Mouse (Mus musculus) CH12.LX (cell line): ENCODE data around the gene Dffb. TPM values are rescaled to one million over a fixed set of nuclear protein-coding genes. Genes with fewer than 3 reads are reported as not detected.
A peak's percentile ranks its signal among the peaks of the same experiment; 100 is the strongest.

Experiments
- DNase-seq: peaks from one replicate; pipeline ENCODE4 v3.0.0-alpha.2; 2013; ENCODE audit errors: extremely low read depth
- H3K27ac ChIP-seq: 2 replicates; pipeline ENCODE4 v1.5.1; 2012; ENCODE audit warnings: low read depth, mild to moderate bottlenecking, control low read depth, moderate library complexity; ENCODE audit not compliant: insufficient read depth
- H3K27me3 ChIP-seq: replicated peaks from 2 replicates; pipeline ENCODE3; 2012; ENCODE audit warnings: inconsistent platforms
- H3K36me3 ChIP-seq, 2 experiments: replicated peaks in 1 of 2; 2 replicates each; pipeline versions ENCODE3 to v1.6.1; 2012; ENCODE audit warnings: inconsistent platforms in 1 of 2, low read length in 1 of 2, mild to moderate bottlenecking in 1 of 2, mixed read lengths in 1 of 2, moderate library complexity in 1 of 2; ENCODE audit not compliant: control insufficient read depth in 1 of 2, insufficient read depth in 1 of 2
- H3K4me1 ChIP-seq, 2 experiments: 2 replicates each; pipeline ENCODE4 v1.6.1; 2012; ENCODE audit warnings: inconsistent platforms in 1 of 2, moderate library complexity in 1 of 2; ENCODE audit not compliant: insufficient read depth in 2 of 2, control insufficient read depth in 1 of 2
- H3K4me2 ChIP-seq: 2 replicates; pipeline ENCODE4 v1.6.1; 2012; ENCODE audit warnings: low read depth, mild to moderate bottlenecking, control low read depth; ENCODE audit not compliant: poor library complexity, insufficient read depth, severe bottlenecking
- H3K4me3 ChIP-seq, 3 experiments: fragments of 150-350 bp in 1 of 3; sonication (generic) in 1 of 3; replicated peaks in 1 of 3; 2 replicates each; pipeline versions ENCODE3 to v1.5.1; 2011 to 2012; ENCODE audit warnings: low read depth in 2 of 3, low read length in 2 of 3, mild to moderate bottlenecking in 2 of 3, moderate library complexity in 2 of 3, control low read depth in 1 of 3, improper control_type of control experiment in 1 of 3, inconsistent platforms in 1 of 3, mixed read lengths in 1 of 3; ENCODE audit not compliant: poor library complexity in 1 of 3
- H3K79me2 ChIP-seq: replicated peaks from 2 replicates; pipeline ENCODE4 v1.6.1; 2012; ENCODE audit warnings: mild to moderate bottlenecking, moderate library complexity; ENCODE audit not compliant: control insufficient read depth, poor library complexity, insufficient read depth, severe bottlenecking; ENCODE audit errors: extremely low read depth
- H3K9ac ChIP-seq: 2 replicates; pipeline ENCODE4 v1.6.1; 2012; ENCODE audit warnings: low read depth, mild to moderate bottlenecking, control low read depth, moderate library complexity; ENCODE audit not compliant: insufficient read depth
- H3K9me3 ChIP-seq: replicated peaks from 2 replicates; pipeline ENCODE3; 2012; ENCODE audit warnings: low read length, inconsistent platforms, mixed read lengths
- CTCF ChIP-seq, 2 experiments: IDR thresholded peaks in 1 of 2; conservative IDR thresholded peaks in 1 of 2; 2 replicates each; pipeline ENCODE4 v1.5.1; 2011 to 2012; ENCODE audit warnings: low read depth in 2 of 2, low read length in 2 of 2, improper control_type of control experiment in 1 of 2, inconsistent platforms in 1 of 2, mild to moderate bottlenecking in 1 of 2, moderate library complexity in 1 of 2
- GABPA ChIP-seq: IDR thresholded peaks from 2 replicates; pipeline ENCODE4 v1.6.1; 2012; ENCODE audit warnings: low read depth, low read length, improper control_type of control experiment, inconsistent platforms; ENCODE audit not compliant: insufficient replicate concordance
- IRF4 ChIP-seq: IDR thresholded peaks from 2 replicates; pipeline ENCODE4 v1.6.1; 2014; ENCODE audit warnings: low read depth, mild to moderate bottlenecking, inconsistent platforms, low read length, improper control_type of control experiment
- MEF2A ChIP-seq: IDR thresholded peaks from 2 replicates; pipeline ENCODE4 v1.6.1; 2014; ENCODE audit warnings: low read depth, mild to moderate bottlenecking, inconsistent platforms, low read length, improper control_type of control experiment, borderline replicate concordance
- POLR2A ChIP-seq: IDR thresholded peaks from 2 replicates; pipeline ENCODE4 v1.6.1; 2011; ENCODE audit warnings: low read depth, mild to moderate bottlenecking, improper control_type of control experiment, low read length
- POLR2AphosphoS2 ChIP-seq: IDR thresholded peaks from 2 replicates; pipeline ENCODE4 v1.6.1; 2011; ENCODE audit warnings: low read depth, low read length, improper control_type of control experiment
- RAD21 ChIP-seq: IDR thresholded peaks from 2 replicates; pipeline ENCODE4 v1.6.1; 2011; ENCODE audit warnings: low read depth, mild to moderate bottlenecking, low read length, improper control_type of control experiment, moderate library complexity
- SMC3 ChIP-seq: IDR thresholded peaks from 2 replicates; pipeline ENCODE4 v1.6.1; 2011; ENCODE audit warnings: low read depth, low read length, improper control_type of control experiment
- ZKSCAN1 ChIP-seq: IDR thresholded peaks from 2 replicates; pipeline ENCODE4 v1.6.1; 2012; ENCODE audit warnings: low read depth, inconsistent platforms, low read length, improper control_type of control experiment, borderline replicate concordance
- ZNF384 ChIP-seq: IDR thresholded peaks from 2 replicates; pipeline ENCODE4 v1.6.1; 2012; ENCODE audit warnings: low read depth, low read length, improper control_type of control experiment, inconsistent platforms
- dilution Hi-C: fragments of 300-500 bp; cut with MboI; formaldehyde crosslinking; loops from 2 replicates; pipeline ENCODE4 v1.14.3; 2020; ENCODE audit warnings: low sequenced_read_pairs; ENCODE audit not compliant: extremely low pct_unique_long_range_greater_than_20kb, extremely low pct_ligation_motif_present
- in situ Hi-C: fragments of 300-500 bp; cut with MboI; formaldehyde crosslinking; loops from 3 replicates; pipeline ENCODE4 v1.14.3; 2019; ENCODE audit warnings: low sequenced_read_pairs, low pct_ligation_motif_present, low pct_unique_long_range_greater_than_20kb, mixed read lengths
- polyA plus RNA-seq: library from polyadenylated mRNA; unstranded; fragments of >175 nt; gene quantifications from 2 replicates; pipeline ENCODE4 v1.2.1, GENCODE M21; 2012; ENCODE audit warnings: low read depth; ENCODE audit not compliant: insufficient read length
- total RNA-seq, 2 experiments: library from RNA; depleted of rRNA; stranded (reverse); fragments of 300-350 nt in 1 of 2; fragments of >200 nt in 1 of 2; gene quantifications; 2 replicates each; pipeline ENCODE4 v1.2.3; 2012 to 2014

The Dffb gene
- total and polyA plus RNA-seq, 3 experiments: 10.7 to 21.4 (median 12.6) TPM

GRCm38 (mm10) chr4:154022407-154022806 is 47.5 kb upstream of the Dffb start:
- H3K27ac ChIP-seq: no peak overlapping the region
- no peaks in the 10 kb centered on the region for H3K79me2 ChIP-seq
- peaks cover 47 to 55% of the 10 kb centered on the region in 2 experiments for H3K36me3 ChIP-seq
- dilution Hi-C loops: no loop called here
- no peak overlapping the region for H3K9ac ChIP-seq
- no peak overlapping the region for H3K4me3 ChIP-seq
- TF ChIP-seq GABPA (no peak), POLR2AphosphoS2 (peak; percentile 37; the same call in 1 of the 2 replicates)
- H3K4me2 ChIP-seq: no peak overlapping the region
- H3K4me1 ChIP-seq: peaks cover 6 to 10% of the 10 kb centered on the region in 2 experiments; a peak in 2 of 4 replicates
- no peak for DNase-seq
- no peaks in the 10 kb centered on the region for H3K9me3 ChIP-seq
- peaks cover 20% of the 10 kb centered on the region for H3K27me3 ChIP-seq
- in situ Hi-C loops: no loop called here

DNA sequence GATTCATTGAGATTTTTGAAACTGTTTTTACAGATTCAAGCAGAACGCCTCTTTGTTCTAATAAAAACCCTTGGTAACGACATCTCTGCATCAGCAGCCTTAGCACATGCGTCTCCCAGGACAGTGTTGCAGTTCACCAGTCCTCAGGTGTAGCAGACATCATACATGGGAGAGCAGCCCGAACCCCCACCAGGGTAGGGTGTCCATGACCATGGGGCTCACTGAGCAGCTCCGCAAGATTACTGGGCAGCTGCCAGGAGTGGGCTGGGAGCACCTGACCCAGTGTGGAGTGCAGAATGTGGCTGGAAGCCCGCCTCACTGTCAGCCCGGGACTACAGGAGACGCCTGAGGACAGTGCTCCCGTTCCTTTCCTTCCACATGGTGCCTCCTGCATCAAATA is 46.5 kb upstream of the Dffb start:
- no peak for TF ChIP-seq IRF4
- TF ChIP-seq ZKSCAN1: no peak
- TF ChIP-seq SMC3: no peak
- no peak for TF ChIP-seq POLR2A
- TF ChIP-seq MEF2A: no peak
- H3K4me3 ChIP-seq: no peak overlapping the region
- H3K27ac ChIP-seq: no peak overlapping the region
- H3K4me1 ChIP-seq: peaks cover 6 to 10% of the 10 kb centered on the region in 2 experiments; a peak in 2 of 4 replicates
- H3K9ac ChIP-seq: no peak overlapping the region
- peaks cover 11% of the 10 kb centered on the region for H3K27me3 ChIP-seq
- dilution Hi-C loops (no loop called here), in situ Hi-C loops (no loop called here)
- no peaks in the 10 kb centered on the region for H3K9me3 ChIP-seq
- no peak overlapping the region for H3K4me2 ChIP-seq
- DNase-seq: no peak
- no peaks in the 10 kb centered on the region for H3K79me2 ChIP-seq
- H3K36me3 ChIP-seq: peaks cover 57 to 65% of the 10 kb centered on the region in 2 experiments

- peak; percentile 29 for DNase-seq
- peaks cover 3% of the 10 kb centered on the region in 2 experiments; a peak in 1 of 4 replicates for H3K4me1 ChIP-seq
- H3K27ac ChIP-seq: no peak overlapping the region
- TF ChIP-seq ZNF384 (no peak), CTCF (conservative IDR thresholded peaks at IDR 0.05 in 1 of 2, IDR thresholded peaks at IDR 0.05 in 1 of 2; ENCODE audit: low read depth in 2 of 2, low read length in 2 of 2) (peak; percentile 30 to 55; a peak in 2 of 4 replicates), RAD21 (peak; percentile 32)
- H3K9me3 ChIP-seq: no peaks in the 10 kb centered on the region
- H3K4me2 ChIP-seq: no peak overlapping the region
- H3K36me3 ChIP-seq: peaks cover 75 to 84% of the 10 kb centered on the region in 2 experiments
- H3K79me2 ChIP-seq: peaks cover 11% of the 10 kb centered on the region
- no peak overlapping the region for H3K4me3 ChIP-seq
- dilution Hi-C loops: no loop called here
- H3K27me3 ChIP-seq: no peaks in the 10 kb centered on the region
- in situ Hi-C loops: no loop called here
- H3K9ac ChIP-seq: no peak overlapping the region
These were observed 44.6 kb upstream of the Dffb start for GRCm38 (mm10) chr4:154019571-154019970.
